In genomic region chrX:85318576-85318975, GRCm38 (mm10) we compare ENCODE assay signal across 13 mouse cellular contexts.
DNase-seq lines count a peak whose midpoint lies in the region; ATAC-seq and TF ChIP-seq lines count a peak whose summit lies in the region.
"Had no signal": no experiment of that assay in that cellular context is flagged by ENCODE, and none has a peak within 500 bp of the region (broad histone marks: within the 10 kb centered on the region; RNA-seq: fewer than 3 reads in every experiment).

No protein-coding gene starts in this region.

- H3K27ac ChIP-seq in embryonic facial prominence, embryonic 14.5 days (replicated peaks; ENCODE audit: low read depth, low read length), result no peak overlapping the region
- H3K27ac ChIP-seq in embryonic facial prominence, embryonic 10.5 days (replicated peaks), result no peak overlapping the region
- no peak overlapping the region for H3K27ac ChIP-seq in hindbrain, embryonic 11.5 days (ENCODE audit: low read depth, low read length)
- H3K27ac ChIP-seq in hindbrain, postnatal 0 days, result no peak overlapping the region
- H3K27ac ChIP-seq: heart, adult 2 months; heart, embryonic 15.5 days; hindbrain, embryonic 14.5 days had no signal

- DNase-seq in embryonic facial prominence, embryonic 14.5 days (ENCODE audit: low spot score), result peak; percentile 68
- DNase-seq in embryonic facial prominence, embryonic 10.5 days (ENCODE audit: low spot score), result no peak
- DNase-seq in hindbrain, embryonic 11.5 days (ENCODE audit: low spot score), result peak; percentile 0
- DNase-seq in hindbrain, postnatal 0 days (ENCODE audit: low spot score), result no peak
- peak; percentile 2 for DNase-seq in lung, postnatal 10 days
- no peak for DNase-seq in lung, postnatal 4 days
- no peak for DNase-seq in right cerebral cortex, postnatal 4 days
- DNase-seq: cerebellum, adult 11-12 months; gastrocnemius, postnatal 14 days; heart, adult 2 months had no signal

- H3K4me1 ChIP-seq in embryonic facial prominence, embryonic 14.5 days (ENCODE audit: control insufficient read depth, insufficient read depth, low read length), result no peaks in the 10 kb centered on the region
- H3K4me1 ChIP-seq in embryonic facial prominence, embryonic 10.5 days, result no peaks in the 10 kb centered on the region
- no peaks in the 10 kb centered on the region for H3K4me1 ChIP-seq in hindbrain, embryonic 11.5 days (replicated peaks; ENCODE audit: control insufficient read depth, insufficient read depth, low read length)
- no peaks in the 10 kb centered on the region for H3K4me1 ChIP-seq in hindbrain, postnatal 0 days (ENCODE audit: insufficient read depth, low read length)
- H3K4me1 ChIP-seq: heart, embryonic 15.5 days had no signal

- no peak for ATAC-seq in embryonic facial prominence, embryonic 14.5 days (ENCODE audit: low read depth)
- ATAC-seq in hindbrain, embryonic 11.5 days (ENCODE audit: low FRiP score), result no peak
- ATAC-seq in hindbrain, postnatal 0 days, result no peak

- TF ChIP-seq CTCF in hindbrain, postnatal 0 days (IDR thresholded peaks at IDR 0.05; ENCODE audit: low read depth), result no peak

- no peak overlapping the region for H3K4me3 ChIP-seq in embryonic facial prominence, embryonic 14.5 days (ENCODE audit: low read depth, low read length)
- H3K4me3 ChIP-seq in embryonic facial prominence, embryonic 10.5 days, result no peak overlapping the region
- H3K4me3 ChIP-seq in hindbrain, embryonic 11.5 days (ENCODE audit: low read depth, low read length), result no peak overlapping the region
- H3K4me3 ChIP-seq in hindbrain, postnatal 0 days (ENCODE audit: low read length), result no peak overlapping the region
- H3K4me3 ChIP-seq: heart, adult 2 months; heart, embryonic 15.5 days had no signal

- H3K4me2 ChIP-seq in embryonic facial prominence, embryonic 14.5 days (ENCODE audit: low read depth, low read length), result no peak overlapping the region
- no peak overlapping the region for H3K4me2 ChIP-seq in hindbrain, embryonic 11.5 days (replicated peaks; ENCODE audit: low read depth, low read length)
- H3K4me2 ChIP-seq in hindbrain, postnatal 0 days (ENCODE audit: low read depth, low read length), result no peak overlapping the region
- H3K4me2 ChIP-seq: heart, embryonic 11.5 days; heart, embryonic 15.5 days; hindbrain, embryonic 14.5 days had no signal

- 57% methylated on average over 4 of the region's 4 CpGs for WGBS in embryonic facial prominence, embryonic 14.5 days
- WGBS in embryonic facial prominence, embryonic 10.5 days, result 81% methylated on average over 4 of the region's 4 CpGs
- WGBS in hindbrain, embryonic 11.5 days, result 87% methylated on average over 4 of the region's 4 CpGs
- 71% methylated on average over 4 of the region's 4 CpGs for WGBS in hindbrain, postnatal 0 days

- H3K36me3 ChIP-seq in embryonic facial prominence, embryonic 14.5 days (ENCODE audit: control insufficient read depth, insufficient read depth, low read length), result no peaks in the 10 kb centered on the region
- H3K36me3 ChIP-seq in embryonic facial prominence, embryonic 10.5 days (replicated peaks), result no peaks in the 10 kb centered on the region
- no peaks in the 10 kb centered on the region for H3K36me3 ChIP-seq in hindbrain, embryonic 11.5 days (ENCODE audit: control insufficient read depth, insufficient read depth, low read length)
- H3K36me3 ChIP-seq in hindbrain, postnatal 0 days (ENCODE audit: insufficient read depth, low read length), result no peaks in the 10 kb centered on the region
- H3K36me3 ChIP-seq: heart, embryonic 15.5 days had no signal

- no peaks in the 10 kb centered on the region; the same call in 1 of the 2 replicates for H3K27me3 ChIP-seq in embryonic facial prominence, embryonic 14.5 days (replicated peaks; ENCODE audit: control insufficient read depth, insufficient read depth, low read length)
- H3K27me3 ChIP-seq in embryonic facial prominence, embryonic 10.5 days (replicated peaks; ENCODE audit: low read depth, poor library complexity, severe bottlenecking), result peaks cover 13% of the 10 kb centered on the region; the same call in 1 of the 2 replicates
- H3K27me3 ChIP-seq in hindbrain, embryonic 11.5 days (ENCODE audit: control insufficient read depth, insufficient read depth, low read length), result no peaks in the 10 kb centered on the region
- no peaks in the 10 kb centered on the region for H3K27me3 ChIP-seq in hindbrain, postnatal 0 days (ENCODE audit: insufficient read depth, low read length)
- H3K27me3 ChIP-seq: heart, embryonic 15.5 days had no signal

- no peak overlapping the region for H3K9ac ChIP-seq in embryonic facial prominence, embryonic 14.5 days (ENCODE audit: low read depth, low read length)
- H3K9ac ChIP-seq in hindbrain, embryonic 11.5 days (ENCODE audit: low read depth, low read length), result no peak overlapping the region
- H3K9ac ChIP-seq in hindbrain, postnatal 0 days (replicated peaks; ENCODE audit: low read length), result no peak overlapping the region
- H3K9ac ChIP-seq: heart, embryonic 15.5 days; hindbrain, embryonic 14.5 days had no signal

- H3K9me3 ChIP-seq in embryonic facial prominence, embryonic 14.5 days (ENCODE audit: control insufficient read depth, low read length), result no peaks in the 10 kb centered on the region
- H3K9me3 ChIP-seq in embryonic facial prominence, embryonic 10.5 days, result no peaks in the 10 kb centered on the region
- H3K9me3 ChIP-seq in hindbrain, embryonic 11.5 days (ENCODE audit: control insufficient read depth, low read length), result no peaks in the 10 kb centered on the region
- no peaks in the 10 kb centered on the region for H3K9me3 ChIP-seq in hindbrain, postnatal 0 days (ENCODE audit: low read length)
- H3K9me3 ChIP-seq: heart, embryonic 15.5 days had no signal

Comparison
In these comparisons a context has a peak if more than half of its experiments do, and no peak if none do; other contexts are left out.
1. DNase-seq: peak in embryonic facial prominence, embryonic 14.5 days (single experiment), hindbrain, embryonic 11.5 days (single experiment) and lung, postnatal 10 days (single experiment); none in embryonic facial prominence, embryonic 10.5 days (single experiment), hindbrain, postnatal 0 days (single experiment), lung, postnatal 4 days (0 of 2) and right cerebral cortex, postnatal 4 days (single experiment).